Mouse (Mus musculus): ENCODE results near the gene Amigo1. TPM values are rescaled to one million over a fixed set of nuclear protein-coding genes. Genes with fewer than 3 reads are reported as not detected.

The Amigo1 gene
- 9.1 and 22.1 TPM in 2 replicates for polyA plus RNA-seq (2012; rRNA removed; ENCODE audit: low replicate concordance)

GRCm38 (mm10) chr3:108186098-108187047 lies at the start of gene Amigo1:
Gene Amigo1 (plus strand): TSS chr3:108186335.

GRCm38 (mm10) chr3:108145534-108146445 lies 40.3 kb upstream of the Amigo1 start, which contains the start of gene Gnai3:
Gene Gnai3 (minus strand): TSS chr3:108146146.

GRCm38 (mm10) chr3:108154656-108155055 lies 31.5 kb upstream of the Amigo1 start, which contains the start of gene Gpr61:
Gene Gpr61 (minus strand): TSS chr3:108154882.

GRCm38 (mm10) chr3:108200329-108201323 lies 14.5 kb downstream of the Amigo1 start, which contains the start of gene Cyb561d1:
Gene Cyb561d1 (minus strand): TSS chr3:108201212.

GRCm38 (mm10) chr3:108210771-108211139 lies 24.6 kb downstream of the Amigo1 start, which contains the start of gene Atxn7l2:
Gene Atxn7l2 (minus strand): TSS chr3:108210934.

GRCm38 (mm10) chr3:108226558-108227350 lies 40.6 kb downstream of the Amigo1 start, which contains the start of gene Sypl2:
Gene Sypl2 (minus strand): TSS chr3:108226648.

Other genes with a start within 250 kb of the Amigo1 start
- 2.5 and 5.5 TPM in 2 replicates for gene Gstm6, start 242.6 kb upstream of the Amigo1 start, polyA plus RNA-seq (2012; rRNA removed; ENCODE audit: low replicate concordance)
- gene Gstm3, start 217.1 kb upstream of the Amigo1 start, polyA plus RNA-seq (2012; rRNA removed; ENCODE audit: low replicate concordance), result not detected in 2 replicates
- 306 and 436 TPM in 2 replicates for gene Gstm2, start 199.9 kb upstream of the Amigo1 start, polyA plus RNA-seq (2012; rRNA removed; ENCODE audit: low replicate concordance)
- gene Gstm1, start 168.4 kb upstream of the Amigo1 start, polyA plus RNA-seq (2012; rRNA removed; ENCODE audit: low replicate concordance), result 822 and 1,255 TPM in 2 replicates
- 28.3 and 47.0 TPM in 2 replicates for gene Gstm4, start 141.4 kb upstream of the Amigo1 start, polyA plus RNA-seq (2012; rRNA removed; ENCODE audit: low replicate concordance)
- gene Ampd2, start 99.7 kb upstream of the Amigo1 start, polyA plus RNA-seq (2012; rRNA removed; ENCODE audit: low replicate concordance), result 82.8 and 163 TPM in 2 replicates
- 0.16 and 0.91 TPM in 2 replicates for gene Gnat2, start 93.5 kb upstream of the Amigo1 start, polyA plus RNA-seq (2012; rRNA removed; ENCODE audit: low replicate concordance)
- gene Gnai3, start 40.2 kb upstream of the Amigo1 start, polyA plus RNA-seq (2012; rRNA removed; ENCODE audit: low replicate concordance), result 24.6 and 33.8 TPM in 2 replicates
- not detected in 2 replicates for gene Gpr61, start 31.5 kb upstream of the Amigo1 start, polyA plus RNA-seq (2012; rRNA removed; ENCODE audit: low replicate concordance)
- 6.8 and 8.5 TPM in 2 replicates for gene Cyb561d1, start 14.9 kb downstream of the Amigo1 start, polyA plus RNA-seq (2012; rRNA removed; ENCODE audit: low replicate concordance)
- gene Atxn7l2, start 24.6 kb downstream of the Amigo1 start, polyA plus RNA-seq (2012; rRNA removed; ENCODE audit: low replicate concordance), result 4.9 and 18.9 TPM in 2 replicates
- gene Sypl2, start 40.3 kb downstream of the Amigo1 start, polyA plus RNA-seq (2012; rRNA removed; ENCODE audit: low replicate concordance), result 0.20 and 0.55 TPM in 2 replicates
- 69.4 and 79.0 TPM in 2 replicates for gene Psma5, start 70.6 kb downstream of the Amigo1 start, polyA plus RNA-seq (2012; rRNA removed; ENCODE audit: low replicate concordance)
- gene Sort1, start 97.7 kb downstream of the Amigo1 start, polyA plus RNA-seq (2012; rRNA removed; ENCODE audit: low replicate concordance), result 95.9 and 169 TPM in 2 replicates
- not detected in 2 replicates for gene Mybphl, start 178.6 kb downstream of the Amigo1 start, polyA plus RNA-seq (2012; rRNA removed; ENCODE audit: low replicate concordance)
- gene Psrc1, start 197.5 kb downstream of the Amigo1 start, polyA plus RNA-seq (2012; rRNA removed; ENCODE audit: low replicate concordance), result 1.1 and 5.4 TPM in 2 replicates
- gene Celsr2, start 229.2 kb downstream of the Amigo1 start, polyA plus RNA-seq (2012; rRNA removed; ENCODE audit: low replicate concordance), result 5.4 and 20.9 TPM in 2 replicates